Mouse (Mus musculus) E14TG2a.4 (cell line): ENCODE measurements at regions not wholly inside any gene's neighbourhood (a gene's known extent, or its start where the extent isn't known, plus 50 kb on each side); places are given as distances from the start of the nearest gene placed in this dataset.

Experiments used
- CTCF ChIP-seq: conservative IDR thresholded peaks from 2 replicates; pipeline ENCODE4 v1.5.1; 2014; ENCODE audit warnings: low read length
- NANOG ChIP-seq: IDR thresholded peaks from 2 replicates; pipeline ENCODE4 v1.6.1; 2014; ENCODE audit warnings: borderline replicate concordance, low read length, mixed read lengths
- POU5F1 ChIP-seq: IDR thresholded peaks from 2 replicates; pipeline ENCODE4 v1.6.1; 2014; ENCODE audit warnings: low read length, borderline replicate concordance

DNA sequence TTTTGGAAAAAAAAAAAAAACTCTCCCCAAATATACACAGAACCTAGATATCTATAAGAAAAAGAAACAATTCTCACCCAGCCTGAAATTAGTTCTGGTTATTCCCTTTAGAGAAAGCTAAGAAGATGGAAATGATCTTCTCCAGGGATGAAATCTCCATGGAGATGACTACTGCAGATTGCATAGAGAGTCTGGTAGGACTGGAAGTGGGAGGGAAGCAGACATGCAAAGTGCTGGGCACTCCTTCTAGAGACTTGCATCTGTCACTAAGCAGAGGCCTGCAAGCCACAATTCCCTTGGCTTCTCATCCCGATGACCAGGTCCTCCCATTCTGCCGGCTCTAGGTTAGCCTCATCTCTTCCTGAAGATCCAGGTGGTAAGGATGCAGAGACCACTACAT lies 87.3 kb upstream of the Tln2 start:
- TF ChIP-seq CTCF (no peak), NANOG (no peak), POU5F1 (no peak)
